10 mouse cellular contexts compared by ENCODE assay signal in the genomic region with DNA sequence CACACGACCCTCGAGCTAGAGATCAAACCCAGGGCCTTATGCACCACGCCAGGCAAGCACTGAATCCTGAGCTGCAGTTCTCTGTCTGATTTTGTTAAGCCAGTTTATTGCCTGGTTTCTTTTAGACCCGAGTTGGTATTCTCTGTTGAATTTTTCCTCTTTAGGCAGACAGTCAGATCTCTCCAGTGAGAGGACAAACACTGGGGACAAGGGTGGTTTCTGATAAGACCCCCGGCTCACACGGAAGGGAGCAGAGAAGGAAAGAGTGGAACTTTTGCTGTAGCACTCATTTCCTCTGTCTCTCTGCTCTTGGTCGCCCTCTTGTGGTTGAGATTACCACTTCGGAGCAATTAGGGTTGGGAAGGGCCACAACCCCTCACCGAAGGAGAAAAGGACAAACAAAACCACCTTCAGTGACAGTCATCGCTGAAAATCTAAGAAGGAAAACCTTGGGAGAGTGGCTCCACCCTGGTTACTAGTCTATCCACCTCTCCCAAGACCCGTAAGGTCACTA. TPM values are rescaled to one million over a fixed set of nuclear protein-coding genes. Genes with fewer than 3 reads are reported as not detected.
DNase-seq lines count a peak whose midpoint lies in the region; ATAC-seq and TF ChIP-seq lines count a peak whose summit lies in the region.
"Had no signal": no experiment of that assay in that cellular context is flagged by ENCODE, and none has a peak within 500 bp of the region (broad histone marks: within the 10 kb centered on the region; RNA-seq: fewer than 3 reads in every experiment).

No protein-coding gene starts in this region.

- 6% methylated on average over 11 of the region's 11 CpGs for WGBS in kidney, embryonic 16.5 days
- 9% methylated on average over 11 of the region's 11 CpGs for WGBS in lung, adult 2 months

- H3K36me3 ChIP-seq in kidney, embryonic 16.5 days (ENCODE audit: insufficient read depth, low read length) = no peaks in the 10 kb centered on the region

- no peaks in the 10 kb centered on the region for H3K4me1 ChIP-seq in bone marrow macrophage, adult 2 months (ENCODE audit: control insufficient read depth, insufficient read depth, low read length)
- H3K4me1 ChIP-seq in kidney, embryonic 16.5 days (ENCODE audit: insufficient read depth, low read length) = no peaks in the 10 kb centered on the region
- no peaks in the 10 kb centered on the region for H3K4me1 ChIP-seq in lung, adult 2 months (ENCODE audit: control insufficient read depth, insufficient read depth, low read length)

- peak; percentile 13 for DNase-seq in cerebellum, adult 11 months
- DNase-seq in A20 (ENCODE audit: low read depth, low spot score) = peak; percentile 41
- peak; percentile 62 for DNase-seq in gastrocnemius, adult 2 months
- peak; percentile 51 for DNase-seq in lung, adult 2 months
- peak; percentile 18 for DNase-seq in right cerebral cortex, postnatal 25 days

- H3K4me2 ChIP-seq in kidney, embryonic 16.5 days (replicated peaks; ENCODE audit: low read depth, low read length) = no peak overlapping the region

- peaks cover 19% of the 10 kb centered on the region for H3K27me3 ChIP-seq in kidney, embryonic 16.5 days (ENCODE audit: insufficient read depth, low read length)

- peak overlapping the region; percentile 25; the same call in 1 of the 2 replicates for H3K4me3 ChIP-seq in bone marrow macrophage, adult 2 months (ENCODE audit: insufficient read depth, low read length)
- no peak overlapping the region for H3K4me3 ChIP-seq in gastrocnemius, adult 2 months
- no peak overlapping the region for H3K4me3 ChIP-seq in kidney, embryonic 16.5 days (ENCODE audit: low read length)
- no peak overlapping the region for H3K4me3 ChIP-seq in lung, adult 2 months (replicated peaks; ENCODE audit: extremely low read depth, low read depth, low read length)

- no peak for ATAC-seq in cerebellum, adult (ENCODE audit: insufficient number of reproducible peaks, low FRiP score, low TSS enrichment)
- no peak for ATAC-seq in kidney, embryonic 16.5 days (ENCODE audit: low FRiP score, low TSS enrichment)
- ATAC-seq: Patski had no signal

- TF ChIP-seq POLR2A in bone marrow macrophage, adult 2 months (IDR thresholded peaks at IDR 0.05; ENCODE audit: borderline replicate concordance, low read depth, low read length) = no peak
- TF ChIP-seq POLR2A in lung, adult 2 months (IDR thresholded peaks at IDR 0.05; ENCODE audit: borderline replicate concordance, extremely low read depth, low read depth, low read length) = no peak

- intact Hi-C loops in gastrocnemius, adult 2 months (cut with DNase I) = no loop called here

- H3K27ac ChIP-seq in bone marrow macrophage, adult 2 months (ENCODE audit: insufficient read depth, low read depth, low read length) = no peak overlapping the region
- no peak overlapping the region for H3K27ac ChIP-seq in gastrocnemius, adult 2 months
- H3K27ac ChIP-seq in kidney, embryonic 16.5 days (ENCODE audit: low read length) = no peak overlapping the region

- H3K9me3 ChIP-seq in kidney, embryonic 16.5 days (ENCODE audit: low read length) = no peaks in the 10 kb centered on the region

- peak overlapping the region; percentile 42 for H3K9ac ChIP-seq in kidney, embryonic 16.5 days (replicated peaks; ENCODE audit: low read length)

- TF ChIP-seq CTCF in bone marrow macrophage, adult 2 months (IDR thresholded peaks at IDR 0.05; ENCODE audit: low read depth, low read length) = peak; percentile 68
- TF ChIP-seq CTCF in gastrocnemius, adult 2 months (IDR thresholded peaks at IDR 0.05) = peak; percentile 82
- TF ChIP-seq CTCF in lung, adult 2 months (IDR thresholded peaks at IDR 0.05; ENCODE audit: insufficient read depth, low read length) = peak; percentile 61

RNA-seq across cellular contexts. Expression of gene Atp6v1b1, which starts 7.4 kb away (rescaled TPM):
- polyA plus RNA-seq in bone marrow macrophage, adult 2 months (2012; ENCODE audit: insufficient read depth, insufficient read length, missing spikeins) = not detected in 2 replicates
- not detected for total RNA-seq in gastrocnemius, adult 2 months (2021)
- 14.1 and 15.8 TPM in 2 replicates for polyA plus RNA-seq in kidney, embryonic 16.5 days (2015; fragmentation: Nextera tagmentation; extraction: Ambion mirVana)
- 6.1 and 7.7 TPM in 2 replicates for polyA plus RNA-seq in lung, adult 2 months (2012; rRNA removed)
- polyA plus RNA-seq: Patski had no signal

RNA-seq across cellular contexts. Expression of gene Ankrd53, which starts 12.2 kb away (rescaled TPM):
- not detected in 2 replicates for polyA plus RNA-seq in bone marrow macrophage, adult 2 months (2012; ENCODE audit: insufficient read depth, insufficient read length, missing spikeins)
- total RNA-seq in gastrocnemius, adult 2 months (2021) = not detected
- 0.19 and 0.30 TPM in 2 replicates for polyA plus RNA-seq in kidney, embryonic 16.5 days (2015; fragmentation: Nextera tagmentation; extraction: Ambion mirVana)
- not detected in 2 replicates for polyA plus RNA-seq in lung, adult 2 months (2012; rRNA removed)
- total RNA-seq: layer of hippocampus, adult 8-10 months had no signal

RNA-seq across cellular contexts. Expression of gene Tex261, which starts 25.4 kb away (rescaled TPM):
- polyA plus RNA-seq in bone marrow macrophage, adult 2 months (2012; ENCODE audit: insufficient read depth, insufficient read length, missing spikeins) = 97.3 and 108 TPM in 2 replicates
- 10 to 100 TPM; 42.0 to 47.9 TPM for total RNA-seq in gastrocnemius, adult 2 months (2021)
- polyA plus RNA-seq in kidney, embryonic 16.5 days (2015; fragmentation: Nextera tagmentation; extraction: Ambion mirVana) = 98.9 and 101 TPM in 2 replicates
- 88.6 and 101 TPM in 2 replicates for polyA plus RNA-seq in lung, adult 2 months (2012; rRNA removed)

RNA-seq across cellular contexts. Expression of gene Vax2, which starts 39.2 kb away (rescaled TPM):
- polyA plus RNA-seq in bone marrow macrophage, adult 2 months (2012; ENCODE audit: insufficient read depth, insufficient read length, missing spikeins) = not detected in 2 replicates
- total RNA-seq in gastrocnemius, adult 2 months (2021) = not detected
- not detected in 2 replicates for polyA plus RNA-seq in kidney, embryonic 16.5 days (2015; fragmentation: Nextera tagmentation; extraction: Ambion mirVana)
- polyA plus RNA-seq in lung, adult 2 months (2012; rRNA removed) = not detected in 2 replicates
- total RNA-seq: layer of hippocampus, adult 8-10 months had no signal

RNA-seq across cellular contexts. Expression of gene Nagk, which starts 44.6 kb away (rescaled TPM):
- 122 and 125 TPM in 2 replicates for polyA plus RNA-seq in bone marrow macrophage, adult 2 months (2012; ENCODE audit: insufficient read depth, insufficient read length, missing spikeins)
- 1 to 10 TPM; 5.3 to 5.5 TPM for total RNA-seq in gastrocnemius, adult 2 months (2021)
- 60.7 and 60.9 TPM in 2 replicates for polyA plus RNA-seq in kidney, embryonic 16.5 days (2015; fragmentation: Nextera tagmentation; extraction: Ambion mirVana)
- polyA plus RNA-seq in lung, adult 2 months (2012; rRNA removed) = 20.5 and 27.6 TPM in 2 replicates
